Mouse (Mus musculus): ENCODE measurements around the gene Vmp1. TPM values are rescaled to one million over a fixed set of nuclear protein-coding genes. Genes with fewer than 3 reads are reported as not detected.

The Vmp1 gene
- total and polyA plus RNA-seq, 3 experiments = 80.9 to 209 (median 167) TPM

GRCm38 (mm10) chr11:86591931-86592616 lies 91.6 kb downstream of the Vmp1 start:
- H3K4me1 ChIP-seq (ENCODE audit: control insufficient read depth in 1 of 2, insufficient read depth in 2 of 2) = peaks cover 34 to 91% of the 10 kb centered on the region in 2 experiments
- in situ Hi-C loops (cut with MboI; ENCODE audit: low pct_ligation_motif_present, low pct_unique_long_range_greater_than_20kb, low sequenced_read_pairs) = no loop called here
- no peaks in the 10 kb centered on the region for H3K9me3 ChIP-seq (replicated peaks; ENCODE audit: low read length)
- dilution Hi-C loops (cut with MboI; ENCODE audit: extremely low pct_ligation_motif_present, extremely low pct_unique_long_range_greater_than_20kb, low sequenced_read_pairs) = no loop called here
- peak overlapping the region; percentile 85 for H3K27ac ChIP-seq (ENCODE audit: insufficient read depth, low read depth)
- H3K27me3 ChIP-seq (replicated peaks) = no peaks in the 10 kb centered on the region
- no peak for DNase-seq (ENCODE audit: extremely low read depth)
- H3K9ac ChIP-seq (ENCODE audit: insufficient read depth, low read depth) = peak overlapping the region; percentile 73
- peaks cover 8% of the 10 kb centered on the region; the same call in 1 of the 2 replicates for H3K79me2 ChIP-seq (replicated peaks; ENCODE audit: control insufficient read depth, extremely low read depth, insufficient read depth, poor library complexity, severe bottlenecking)
- H3K36me3 ChIP-seq (replicated peaks in 1 of 2; ENCODE audit: control insufficient read depth in 1 of 2, insufficient read depth in 1 of 2, low read length in 1 of 2) = peaks cover 2 to 4% of the 10 kb centered on the region in 2 experiments
- peak; percentile 70; the same call in 1 of the 2 replicates for TF ChIP-seq CHD1 (IDR thresholded peaks at IDR 0.05; ENCODE audit: low read depth, low read length)
- no peak for TF ChIP-seq RCOR1 (conservative IDR thresholded peaks at IDR 0.05; ENCODE audit: low read depth, low read length)
- TF ChIP-seq JUND (conservative IDR thresholded peaks at IDR 0.05; ENCODE audit: low read depth, low read length) = no peak
- no peak for TF ChIP-seq IRF4 (IDR thresholded peaks at IDR 0.05; ENCODE audit: low read depth, low read length)
- no peak for TF ChIP-seq MAX (IDR thresholded peaks at IDR 0.05; ENCODE audit: low read length)
- TF ChIP-seq TBP (conservative IDR thresholded peaks at IDR 0.05; ENCODE audit: low read depth, low read length) = no peak
- no peak for TF ChIP-seq KAT2A (IDR thresholded peaks at IDR 0.05; ENCODE audit: insufficient replicate concordance, low read length)
- H3K4me2 ChIP-seq (ENCODE audit: insufficient read depth, low read depth, poor library complexity, severe bottlenecking) = peak overlapping the region; percentile 79
- no peak overlapping the region for H3K4me3 ChIP-seq (replicated peaks in 1 of 3; ENCODE audit: low read depth in 2 of 3, low read length in 2 of 3, poor library complexity in 1 of 3)

GRCm38 (mm10) chr11:86591301-86591845 lies 92.3 kb downstream of the Vmp1 start:
- H3K9me3 ChIP-seq (replicated peaks; ENCODE audit: low read length) = no peaks in the 10 kb centered on the region
- H3K79me2 ChIP-seq (replicated peaks; ENCODE audit: control insufficient read depth, extremely low read depth, insufficient read depth, poor library complexity, severe bottlenecking) = peaks cover 9% of the 10 kb centered on the region; the same call in 1 of the 2 replicates
- TF ChIP-seq TBP (conservative IDR thresholded peaks at IDR 0.05; ENCODE audit: low read depth, low read length) (no peak), POLR2A (IDR thresholded peaks at IDR 0.05; ENCODE audit: low read depth, low read length) (peak; percentile 35), ZC3H11A (IDR thresholded peaks at IDR 0.05; ENCODE audit: low read depth, low read length) (no peak), KAT2A (IDR thresholded peaks at IDR 0.05; ENCODE audit: insufficient replicate concordance, low read length) (no peak), SIN3A (IDR thresholded peaks at IDR 0.05; ENCODE audit: low read length) (no peak), NRF1 (IDR thresholded peaks at IDR 0.05; ENCODE audit: low read depth, low read length) (no peak), ELF1 (IDR thresholded peaks at IDR 0.05; ENCODE audit: low read depth, low read length) (peak; percentile 14; the same call in 1 of the 2 replicates), SMC3 (IDR thresholded peaks at IDR 0.05; ENCODE audit: low read depth, low read length) (no peak), MYC (IDR thresholded peaks at IDR 0.05; ENCODE audit: low read depth, low read length) (no peak)
- H3K4me2 ChIP-seq (ENCODE audit: insufficient read depth, low read depth, poor library complexity, severe bottlenecking) = no peak overlapping the region
- H3K9ac ChIP-seq (ENCODE audit: insufficient read depth, low read depth) = 0 out of 2 replicates have a peak overlapping the region, but pooled peaks have one; percentile 4
- in situ Hi-C loops (cut with MboI; ENCODE audit: low pct_ligation_motif_present, low pct_unique_long_range_greater_than_20kb, low sequenced_read_pairs) (no loop called here), dilution Hi-C loops (cut with MboI; ENCODE audit: extremely low pct_ligation_motif_present, extremely low pct_unique_long_range_greater_than_20kb, low sequenced_read_pairs) (no loop called here)
- H3K27me3 ChIP-seq (replicated peaks) = no peaks in the 10 kb centered on the region
- H3K4me1 ChIP-seq (ENCODE audit: control insufficient read depth in 1 of 2, insufficient read depth in 2 of 2) = peaks cover 32 to 85% of the 10 kb centered on the region in 2 experiments
- no peak for DNase-seq (ENCODE audit: extremely low read depth)
- peak overlapping the region; percentile 61 for H3K27ac ChIP-seq (ENCODE audit: insufficient read depth, low read depth)
- H3K4me3 ChIP-seq (replicated peaks in 1 of 3; ENCODE audit: low read depth in 2 of 3, low read length in 2 of 3, poor library complexity in 1 of 3) = peak overlapping the region in 1 of 3 experiments; percentile 1
- H3K36me3 ChIP-seq (replicated peaks in 1 of 2; ENCODE audit: control insufficient read depth in 1 of 2, insufficient read depth in 1 of 2, low read length in 1 of 2) = peaks cover 2 to 4% of the 10 kb centered on the region in 2 experiments

Measured in CH12.LX (cell line).